Mouse (Mus musculus) A20 (cell line): Measurements from ENCODE around the gene Cga.

Source experiments
- DNase-seq: peaks from one replicate; pipeline ENCODE4 v3.0.0-alpha.2; 2011; ENCODE audit warnings: low read depth, low spot score

Cga gene

GRCm38 (mm10) chr4:34893479-34893878 lies at the start of gene Cga:
Gene Cga (plus strand): TSS chr4:34893779.
- no peak for DNase-seq

DNA sequence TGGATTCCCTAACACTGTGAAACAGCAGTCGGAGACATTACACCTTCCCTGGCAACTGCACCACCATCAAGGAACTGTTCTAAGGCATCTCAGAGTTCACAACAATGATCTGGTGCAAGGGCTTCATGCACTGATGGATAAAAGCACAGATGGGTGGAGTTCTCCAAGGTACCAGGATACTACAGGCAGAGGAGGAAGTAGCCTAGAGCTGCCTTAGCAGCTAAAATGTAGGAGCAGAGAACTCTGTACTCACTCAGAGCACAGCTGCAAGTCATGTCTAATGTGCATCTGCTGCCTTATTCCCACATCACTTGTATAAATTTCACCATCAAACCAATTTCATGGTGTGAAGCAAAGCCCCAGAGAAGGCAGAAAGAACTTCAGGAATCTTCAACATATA lies 49.7 kb upstream of the Cga start:
- DNase-seq: no peak

DNA sequence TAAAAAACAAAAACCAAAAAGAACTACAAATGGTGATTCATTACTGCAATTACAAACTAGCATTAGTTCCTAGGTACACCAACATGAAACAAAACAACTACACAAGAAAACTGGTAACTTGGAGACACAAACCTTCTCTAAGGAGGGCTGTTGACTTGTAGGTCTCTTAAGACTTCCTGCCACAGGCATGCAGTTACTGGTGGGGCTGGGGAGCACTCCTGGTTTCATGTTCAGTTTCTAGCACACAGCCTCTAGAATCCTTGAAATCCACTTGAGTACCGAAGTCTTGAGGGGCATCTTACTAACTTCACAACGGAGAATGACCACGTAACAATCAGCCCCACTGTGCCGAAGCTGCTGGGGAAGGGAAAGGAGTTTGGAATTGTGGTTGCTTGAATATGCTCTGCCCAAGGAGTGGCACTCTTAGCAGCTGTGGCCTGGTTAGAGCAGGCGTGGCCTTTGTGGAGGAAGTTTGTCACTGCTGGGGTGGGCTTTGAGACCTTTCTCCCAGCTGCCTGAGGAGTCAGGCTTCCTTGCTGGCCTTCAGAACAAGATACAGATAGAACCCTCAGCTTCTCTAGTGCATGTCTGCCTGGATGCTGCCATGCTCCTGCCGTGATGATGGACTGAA lies 45.8 kb upstream of the Cga start:
- no peak for DNase-seq

GRCm38 (mm10) chr4:34850156-34850555 lies 43.4 kb upstream of the Cga start:
- DNase-seq: no peak

DNA sequence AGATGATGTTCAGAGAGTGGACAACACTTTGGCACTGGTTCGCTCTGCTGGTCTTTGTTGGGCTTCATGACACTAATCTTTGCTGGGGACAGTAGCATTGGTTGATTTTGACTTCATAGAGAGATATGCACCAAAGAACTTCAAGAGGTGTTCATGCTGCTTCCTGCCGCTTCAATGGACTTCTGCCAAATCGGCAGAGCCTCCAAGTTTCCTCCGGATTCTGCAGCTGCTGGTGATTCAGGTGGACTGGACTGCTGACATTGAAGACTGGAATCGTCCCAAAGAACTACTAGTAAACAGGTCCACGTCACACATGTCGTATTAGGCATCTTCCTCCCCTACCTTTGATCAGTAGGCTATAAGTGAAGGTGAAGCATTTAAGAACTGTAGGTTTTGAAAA lies 41.5 kb upstream of the Cga start:
- no peak for DNase-seq

DNA sequence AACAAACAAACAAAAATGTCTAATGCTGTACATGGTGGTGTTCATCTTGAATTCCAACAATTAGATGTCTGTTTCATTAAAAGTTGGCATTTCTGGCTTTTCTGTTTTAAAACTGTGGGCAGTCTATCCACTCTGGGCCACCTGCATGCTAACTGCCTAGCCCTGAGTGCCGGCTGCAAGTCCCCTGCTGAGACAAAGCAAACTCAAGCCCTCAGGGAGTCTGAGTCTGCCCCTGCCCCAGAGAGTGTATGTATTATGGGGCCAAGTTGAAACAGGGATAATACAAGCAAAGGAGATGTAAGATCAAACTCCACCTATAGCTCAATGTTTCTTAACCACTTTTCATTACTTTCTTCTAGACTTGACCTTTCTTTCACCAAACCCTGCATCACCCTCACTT lies 37.6 kb upstream of the Cga start:
- no peak for DNase-seq

- DNase-seq: no peak
Measured at GRCm38 (mm10) chr4:34858903-34859302, 34.7 kb upstream of the Cga start.

GRCm38 (mm10) chr4:34859416-34859815 lies 34.2 kb upstream of the Cga start:
- DNase-seq: no peak

DNA sequence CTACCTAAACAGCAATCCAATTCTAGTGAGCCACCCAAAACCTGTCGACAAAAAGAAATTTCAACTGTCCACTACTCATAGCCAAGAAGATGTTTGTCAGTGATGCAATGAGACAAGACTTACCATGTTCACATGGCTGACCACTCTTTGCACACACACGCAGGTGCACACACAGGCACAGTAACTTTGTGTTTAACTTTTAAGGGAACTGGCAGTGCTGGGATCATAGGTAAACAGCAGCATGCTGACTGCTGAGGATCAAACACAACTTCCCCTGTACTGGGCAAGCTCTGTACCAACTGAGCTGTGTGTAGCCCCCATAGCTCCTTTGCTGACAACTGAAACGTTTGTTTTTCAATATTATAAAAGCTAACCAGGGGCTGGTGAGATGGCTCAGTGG lies 32.1 kb upstream of the Cga start:
- no peak for DNase-seq

DNA sequence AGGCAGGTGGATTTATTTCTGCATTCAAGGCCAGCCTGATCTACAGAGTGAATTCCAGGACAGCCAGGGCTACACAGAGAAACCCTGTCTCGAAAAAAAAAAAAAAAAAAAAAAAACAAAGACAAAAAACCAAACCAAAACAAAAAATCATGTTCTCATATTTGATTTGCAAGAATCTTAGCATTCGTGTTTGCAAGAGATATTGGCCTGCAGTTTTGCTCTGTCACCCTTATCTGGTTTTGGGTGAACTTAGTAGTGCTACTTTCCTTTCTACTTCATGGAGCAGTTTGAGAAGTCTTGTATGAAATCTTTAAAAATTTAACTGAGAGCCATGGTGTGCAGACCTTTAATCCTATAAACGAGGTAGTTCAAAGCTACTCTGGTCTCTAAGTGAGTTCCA lies 23.8 kb upstream of the Cga start:
- no peak for DNase-seq

DNA sequence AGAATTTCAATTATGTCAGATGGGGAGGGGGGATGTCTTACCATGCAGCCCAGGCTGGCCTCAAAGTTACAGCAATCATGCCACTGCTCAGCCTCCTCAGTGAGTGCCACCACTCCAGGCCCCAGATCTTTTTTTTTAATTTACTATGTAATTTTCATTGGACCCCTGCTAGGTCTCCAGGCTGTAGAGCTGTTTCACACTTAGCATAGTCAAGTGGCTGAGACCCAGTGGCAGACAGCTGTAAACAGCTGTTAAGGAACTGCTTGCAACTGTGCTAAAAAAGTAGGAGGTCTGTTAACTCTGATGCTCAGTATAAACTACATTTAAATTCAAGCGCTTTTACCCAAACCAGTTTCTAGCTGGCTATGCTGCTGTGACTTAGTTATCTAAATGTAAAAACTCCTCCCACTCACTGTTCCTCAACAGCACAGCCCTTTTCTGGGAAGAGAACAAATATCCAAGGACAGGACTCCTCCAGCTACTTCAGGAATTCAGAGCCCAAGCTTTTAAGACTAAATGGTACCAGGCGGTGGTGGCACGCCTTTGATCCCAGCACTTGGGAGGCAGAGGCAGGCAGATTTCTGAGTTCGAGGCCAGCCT lies 20.6 kb upstream of the Cga start:
- no peak for DNase-seq

DNA sequence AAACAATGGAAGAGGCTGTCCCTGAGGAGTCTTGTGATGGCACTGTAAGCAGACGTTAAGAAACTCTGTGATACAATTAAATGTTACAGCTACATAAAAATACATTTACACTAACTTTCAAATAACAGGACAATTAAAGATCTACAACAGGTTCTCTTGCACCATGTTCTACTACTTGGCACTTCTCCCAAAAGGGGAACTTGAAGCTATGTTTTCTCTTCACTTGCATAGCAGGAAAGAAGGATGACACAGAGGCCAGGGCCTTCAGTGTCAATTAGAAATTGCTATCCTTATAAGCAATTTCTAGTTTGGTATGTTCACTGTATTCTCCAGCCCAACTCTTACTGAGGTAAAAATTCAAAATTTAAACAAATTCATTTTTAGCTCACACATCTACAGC lies 19.3 kb upstream of the Cga start:
- DNase-seq: no peak

- no peak for DNase-seq
Measured at GRCm38 (mm10) chr4:34880921-34881650, 12.5 kb upstream of the Cga start.

- no peak for DNase-seq
Measured at GRCm38 (mm10) chr4:34881851-34882250, 11.7 kb upstream of the Cga start.

GRCm38 (mm10) chr4:34882291-34882769 lies 11.2 kb upstream of the Cga start:
- peak; percentile 73 for DNase-seq

DNA sequence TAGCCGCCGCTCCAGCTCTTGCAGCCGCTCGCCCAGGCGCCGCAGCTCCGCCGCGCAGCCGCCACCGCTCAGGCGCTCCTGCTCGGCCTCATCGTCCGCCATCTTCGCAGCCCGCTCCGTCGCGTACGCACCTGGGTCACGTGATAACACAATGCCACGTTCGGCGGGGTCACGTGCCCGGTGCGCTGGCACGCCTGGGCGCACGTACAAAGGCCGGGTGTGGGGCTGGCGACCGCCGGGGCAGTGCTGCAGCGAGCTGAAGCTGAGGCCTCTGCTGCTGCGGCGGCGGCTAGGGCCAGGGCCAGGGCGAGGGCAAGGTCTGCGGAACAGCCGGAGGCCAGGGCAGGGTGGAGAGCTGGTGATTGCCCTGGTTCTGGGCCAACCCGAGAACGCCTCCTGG lies 10.8 kb upstream of the Cga start, which contains the start of gene Zfp292:
Zfp292 (minus strand) TSS at position 143 of the 400 bp plus-strand sequence.
- peak; percentile 94 for DNase-seq

GRCm38 (mm10) chr4:34883366-34884029 lies 10.1 kb upstream of the Cga start:
- DNase-seq: no peak

GRCm38 (mm10) chr4:34885631-34886351 lies 7.8 kb upstream of the Cga start:
- DNase-seq: no peak

GRCm38 (mm10) chr4:34886490-34887111 lies 7.0 kb upstream of the Cga start:
- DNase-seq: peak; percentile 92

- DNase-seq: no peak
Measured at GRCm38 (mm10) chr4:34887295-34887694, 6.3 kb upstream of the Cga start.
